Mouse (Mus musculus) kidney, postnatal 0 days (tissue): ENCODE measurements around the gene Trpv4. TPM values are rescaled to one million over a fixed set of nuclear protein-coding genes. Genes with fewer than 3 reads are reported as not detected.

Source experiments
- ATAC-seq: fragments of 200-750 bp; cut with Nextera tagmentation; replicated peaks from 2 replicates; pipeline ENCODE4 v1.8.0; 2017; ENCODE audit warnings: low read depth, moderate number of reproducible peaks, moderate TSS enrichment, moderate library complexity; ENCODE audit not compliant: low FRiP score
- DNase-seq: peaks from one replicate; pipeline ENCODE4 v3.0.0-alpha.2; 2016; ENCODE audit warnings: low spot score
- H3K27ac ChIP-seq: fragments of 300-500 bp; sonication (generic); 2 replicates; pipeline ENCODE4 v1.5.1; 2014; ENCODE audit warnings: mild to moderate bottlenecking
- H3K27me3 ChIP-seq: fragments of 300-500 bp; sonication (generic); 2 replicates; pipeline ENCODE4 v1.6.1; 2014; ENCODE audit warnings: low read length, mixed read lengths; ENCODE audit not compliant: insufficient read depth
- H3K36me3 ChIP-seq: fragments of 300-500 bp; sonication (generic); 2 replicates; pipeline ENCODE4 v1.6.1; 2014; ENCODE audit warnings: low read length, mixed read lengths; ENCODE audit not compliant: insufficient read depth
- H3K4me1 ChIP-seq: fragments of 300-500 bp; sonication (generic); replicated peaks from 2 replicates; pipeline ENCODE4 v1.6.1; 2014; ENCODE audit warnings: antibody characterized with exemption, low read length, mixed read lengths; ENCODE audit not compliant: insufficient read depth
- H3K4me2 ChIP-seq: fragments of 300-500 bp; sonication (generic); 2 replicates; pipeline ENCODE4 v1.6.1; 2014; ENCODE audit warnings: mild to moderate bottlenecking, low read length, moderate library complexity, mixed read lengths
- H3K4me3 ChIP-seq: fragments of 300-500 bp; sonication (generic); replicated peaks from 2 replicates; pipeline ENCODE4 v1.5.1; 2014; ENCODE audit warnings: low read depth, low read length
- H3K9ac ChIP-seq: fragments of 300-500 bp; sonication (generic); 2 replicates; pipeline ENCODE4 v1.6.1; 2014; ENCODE audit warnings: low read depth, low read length
- H3K9me3 ChIP-seq: fragments of 300-500 bp; sonication (generic); replicated peaks from 2 replicates; pipeline ENCODE4 v1.6.1; 2016; ENCODE audit warnings: low read length, inconsistent platforms, mixed read lengths
- CTCF ChIP-seq: IDR thresholded peaks from 2 replicates; pipeline ENCODE4 v1.5.1; 2016; ENCODE audit warnings: antibody characterized with exemption, low read depth, mild to moderate bottlenecking, moderate library complexity
- WGBS: fragments of 180-500 bp; shearing (Covaris S2); extraction: QIAGEN DNeasy Blood & Tissue Kit; methylation state at CpG from one replicate; pipeline ENCODE4 v1.1.7; 2014; 5-methylcytosine and 5-hydroxymethylcytosine counted together
- polyA plus RNA-seq: library from polyadenylated mRNA; unstranded; fragments of >200 nt; fragmentation: Nextera tagmentation; extraction: Ambion mirVana; gene quantifications from 2 replicates; pipeline ENCODE4 v1.2.1, GENCODE M21; 2015

Gene Trpv4
- polyA plus RNA-seq, 1 experiment from 2014 or later = 31.3 TPM

- no peak for TF ChIP-seq CTCF
- no peak for ATAC-seq
- Histone ChIP-seq H3K36me3 (no peaks in the 10 kb centered on the region), H3K27me3 (no peaks in the 10 kb centered on the region), H3K4me2 (peak overlapping the region; percentile 27; the same call in 1 of the 2 replicates), H3K4me3 (no peak overlapping the region), H3K9me3 (no peaks in the 10 kb centered on the region), H3K27ac (no peak overlapping the region; the same call in 1 of the 2 replicates), H3K4me1 (peaks cover 25% of the 10 kb centered on the region), H3K9ac (no peak overlapping the region; the same call in 1 of the 2 replicates)
- no peak for DNase-seq
- WGBS = 25% methylated on average over 14 of the region's 14 CpGs
Observed at GRCm38 (mm10) chr5:114651002-114651401, 7.2 kb downstream of the Trpv4 start.

GRCm38 (mm10) chr5:114648728-114649311 lies 9.4 kb downstream of the Trpv4 start:
- TF ChIP-seq CTCF = no peak

GRCm38 (mm10) chr5:114647211-114647974 lies 10.8 kb downstream of the Trpv4 start:
- peaks cover 25% of the 10 kb centered on the region for H3K4me1 ChIP-seq
- H3K27me3 ChIP-seq = no peaks in the 10 kb centered on the region
- peak overlapping the region; percentile 54 for H3K4me2 ChIP-seq
- 0 out of 2 replicates have a peak overlapping the region, but pooled peaks have one; percentile 18 for H3K9ac ChIP-seq
- peak; percentile 74 for ATAC-seq
- peak overlapping the region; percentile 57 for H3K27ac ChIP-seq
- TF ChIP-seq CTCF = no peak
- peak overlapping the region; percentile 17; the same call in 1 of the 2 replicates for H3K4me3 ChIP-seq
- DNase-seq = peak; percentile 76
- no peaks in the 10 kb centered on the region for H3K36me3 ChIP-seq
- no peaks in the 10 kb centered on the region for H3K9me3 ChIP-seq
- 2% methylated on average over 27 of the region's 27 CpGs for WGBS

More at GRCm38 (mm10) chr5:114648728-114649311, 9.4 kb downstream of the Trpv4 start:
- no peak overlapping the region for H3K4me2 ChIP-seq
- peak overlapping the region; percentile 27; the same call in 1 of the 2 replicates for H3K27ac ChIP-seq
- H3K4me3 ChIP-seq = no peak overlapping the region
- peaks cover 25% of the 10 kb centered on the region for H3K4me1 ChIP-seq
- no peaks in the 10 kb centered on the region for H3K36me3 ChIP-seq
- 56% methylated on average over 11 of the region's 11 CpGs for WGBS
- no peaks in the 10 kb centered on the region for H3K27me3 ChIP-seq
- DNase-seq = peak; percentile 32
- ATAC-seq = peak; percentile 27; the same call in 1 of the 2 replicates
- H3K9ac ChIP-seq = 0 out of 2 replicates have a peak overlapping the region, but pooled peaks have one; percentile 5
- H3K9me3 ChIP-seq = no peaks in the 10 kb centered on the region

GRCm38 (mm10) chr5:114645916-114646315 lies 12.3 kb downstream of the Trpv4 start:
- 90% methylated on average over 5 of the region's 5 CpGs for WGBS
- H3K9ac ChIP-seq = no peak overlapping the region
- TF ChIP-seq CTCF = no peak
- H3K36me3 ChIP-seq = no peaks in the 10 kb centered on the region
- H3K4me3 ChIP-seq = no peak overlapping the region
- no peaks in the 10 kb centered on the region for H3K27me3 ChIP-seq
- ATAC-seq (no peak), DNase-seq (no peak)
- peaks cover 17% of the 10 kb centered on the region for H3K4me1 ChIP-seq
- H3K27ac ChIP-seq = no peak overlapping the region
- H3K9me3 ChIP-seq = no peaks in the 10 kb centered on the region
- H3K4me2 ChIP-seq = no peak overlapping the region

GRCm38 (mm10) chr5:114644918-114645317 lies 13.3 kb downstream of the Trpv4 start:
- 43% methylated on average over 6 of the region's 6 CpGs for WGBS
- Histone ChIP-seq H3K9ac (no peak overlapping the region), H3K4me3 (no peak overlapping the region), H3K4me2 (no peak overlapping the region), H3K4me1 (peaks cover 11% of the 10 kb centered on the region), H3K9me3 (no peaks in the 10 kb centered on the region), H3K36me3 (no peaks in the 10 kb centered on the region), H3K27me3 (no peaks in the 10 kb centered on the region), H3K27ac (no peak overlapping the region)
- TF ChIP-seq CTCF = no peak
- no peak for ATAC-seq
- DNase-seq = no peak

GRCm38 (mm10) chr5:114640809-114641208 lies 17.4 kb downstream of the Trpv4 start:
- Histone ChIP-seq H3K27me3 (no peaks in the 10 kb centered on the region), H3K9ac (no peak overlapping the region), H3K36me3 (no peaks in the 10 kb centered on the region), H3K4me2 (no peak overlapping the region), H3K4me3 (no peak overlapping the region), H3K27ac (no peak overlapping the region), H3K9me3 (no peaks in the 10 kb centered on the region), H3K4me1 (no peaks in the 10 kb centered on the region; the same call in 1 of the 2 replicates)
- DNase-seq = no peak
- no peak for TF ChIP-seq CTCF
- 77% methylated on average over 10 of the region's 10 CpGs for WGBS
- no peak for ATAC-seq
